Mouse (Mus musculus) MEL (cell line): Measurements from ENCODE around the gene Rbfox2.

Experiments used
- CTCF ChIP-seq, 3 experiments: IDR thresholded peaks in 2 of 3; conservative IDR thresholded peaks in 1 of 3; 2 replicates each; pipeline ENCODE4 v1.5.1; 2011 to 2012; ENCODE audit warnings: low read length in 3 of 3, low read depth in 2 of 3, mild to moderate bottlenecking in 2 of 3, improper control_type of control experiment in 1 of 3, inconsistent platforms in 1 of 3, mixed read lengths in 1 of 3, moderate library complexity in 1 of 3; ENCODE audit not compliant: control insufficient read depth in 1 of 3, insufficient read depth in 1 of 3, poor library complexity in 1 of 3, severe bottlenecking in 1 of 3
- ETS1 ChIP-seq: IDR thresholded peaks from 2 replicates; pipeline ENCODE4 v1.6.1; 2012; ENCODE audit warnings: low read depth, mild to moderate bottlenecking, inconsistent platforms, low read length, improper control_type of control experiment, moderate library complexity
- GATA1 ChIP-seq: IDR thresholded peaks from 2 replicates; pipeline ENCODE4 v1.6.1; 2011; ENCODE audit warnings: low read depth, low read length, improper control_type of control experiment
- JUND ChIP-seq: IDR thresholded peaks from 2 replicates; pipeline ENCODE4 v1.6.1; 2011; ENCODE audit warnings: low read depth, mild to moderate bottlenecking, improper control_type of control experiment, low read length
- NELFE ChIP-seq: IDR thresholded peaks from 2 replicates; pipeline ENCODE4 v1.6.1; 2011; ENCODE audit warnings: low read depth, low read length, improper control_type of control experiment
- POLR2A ChIP-seq, 2 experiments: IDR thresholded peaks; 2 replicates each; pipeline ENCODE4 v1.6.1; 2011 to 2012; ENCODE audit warnings: low read length in 2 of 2, mild to moderate bottlenecking in 2 of 2, control low read depth in 1 of 2, improper control_type of control experiment in 1 of 2, low read depth in 1 of 2, moderate library complexity in 1 of 2; ENCODE audit not compliant: control insufficient read depth in 1 of 2, insufficient read depth in 1 of 2, poor library complexity in 1 of 2

DNA sequence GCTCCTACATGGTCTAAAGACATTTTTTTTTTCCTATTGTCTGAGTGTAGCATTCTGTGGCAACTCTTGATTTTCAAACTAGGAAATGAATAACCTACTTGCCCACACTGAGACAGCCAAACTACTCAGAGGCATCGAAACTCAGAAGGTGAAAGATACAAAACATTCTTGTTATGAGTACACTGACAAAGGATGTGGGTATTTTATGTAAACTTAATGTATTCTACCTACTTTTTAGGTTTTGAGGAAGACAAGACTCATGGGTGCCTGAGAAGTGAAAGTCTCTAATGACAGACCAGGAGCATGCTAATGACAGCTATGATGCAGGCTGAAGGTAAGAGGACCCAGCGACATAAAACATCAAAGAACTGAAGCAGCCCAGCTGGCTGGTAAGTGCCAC is 184.0 kb downstream of the Rbfox2 start:
- TF ChIP-seq POLR2A (IDR thresholded peaks at IDR 0.05; ENCODE audit: control insufficient read depth in 1 of 2, insufficient read depth in 1 of 2, low read depth in 1 of 2, low read length in 2 of 2, poor library complexity in 1 of 2) (no peak), ETS1 (no peak), NELFE (no peak), JUND (no peak), CTCF (IDR thresholded peaks at IDR 0.05 in 2 of 3, conservative IDR thresholded peaks at IDR 0.05 in 1 of 3; ENCODE audit: control insufficient read depth in 1 of 3, insufficient read depth in 1 of 3, low read depth in 2 of 3, low read length in 3 of 3, poor library complexity in 1 of 3, severe bottlenecking in 1 of 3) (no peak), GATA1 (no peak)
